Mouse (Mus musculus) subcutaneous adipose tissue, adult 2 months (tissue): ENCODE data around the gene Vmn1r15. TPM values are rescaled to one million over a fixed set of nuclear protein-coding genes. Genes with fewer than 3 reads are reported as not detected.

Experiments used
- polyA plus RNA-seq: library from polyadenylated mRNA; depleted of rRNA; stranded (reverse); fragments of >200 nt; gene quantifications from 2 replicates; pipeline ENCODE4 v1.2.3, GENCODE M21; 2012; ENCODE audit warnings: low replicate concordance; rRNA removed

Gene Vmn1r15
- not detected in 2 replicates for polyA plus RNA-seq

GRCm38 (mm10) chr6:57257652-57258051 is at the start of gene Vmn1r15:
Gene Vmn1r15 (plus strand): TSS chr6:57257952.

GRCm38 (mm10) chr6:57231386-57231785 is 26.4 kb upstream of the Vmn1r15 start, which contains the start of gene Vmn1r14:
Gene Vmn1r14 (plus strand): TSS chr6:57231686.

Other genes starting within 250 kb of the Vmn1r15 start
- gene Vmn1r7, start 232.6 kb upstream of the Vmn1r15 start, polyA plus RNA-seq = not detected in 2 replicates
- gene Vmn1r8, start 225.7 kb upstream of the Vmn1r15 start, polyA plus RNA-seq = not detected in 2 replicates
- gene Vmn1r9, start 191.2 kb upstream of the Vmn1r15 start, polyA plus RNA-seq = not detected in 2 replicates
- gene Vmn1r10, start 148.5 kb upstream of the Vmn1r15 start, polyA plus RNA-seq = not detected in 2 replicates
- gene Vmn1r11, start 124.5 kb upstream of the Vmn1r15 start, polyA plus RNA-seq = not detected in 2 replicates
- not detected in 2 replicates for gene Vmn1r12, start 101.0 kb upstream of the Vmn1r15 start, polyA plus RNA-seq
- gene Vmn1r13, start 54.7 kb upstream of the Vmn1r15 start, polyA plus RNA-seq = not detected in 2 replicates
- gene Vmn1r14, start 26.3 kb upstream of the Vmn1r15 start, polyA plus RNA-seq = not detected in 2 replicates
- gene Vmn1r16, start 71.5 kb downstream of the Vmn1r15 start, polyA plus RNA-seq = not detected in 2 replicates
- not detected in 2 replicates for gene Vmn1r17, start 105.8 kb downstream of the Vmn1r15 start, polyA plus RNA-seq
- gene Vmn1r18, start 137.8 kb downstream of the Vmn1r15 start, polyA plus RNA-seq = not detected in 2 replicates
- not detected in 2 replicates for gene Vmn1r19, start 145.8 kb downstream of the Vmn1r15 start, polyA plus RNA-seq
- not detected in 2 replicates for gene Vmn1r20, start 171.0 kb downstream of the Vmn1r15 start, polyA plus RNA-seq